13 mouse cellular contexts compared by ENCODE assay signal in genomic region chr17:10086132-10086531, GRCm38 (mm10).
A peak's percentile ranks its signal among the peaks of the same experiment; 100 is the strongest.
DNase-seq lines count a peak whose midpoint lies in the region; ATAC-seq and TF ChIP-seq lines count a peak whose summit lies in the region.
"Had no signal": no experiment of that assay in that cellular context is flagged by ENCODE, and none has a peak within 500 bp of the region (broad histone marks: within the 10 kb centered on the region; RNA-seq: fewer than 3 reads in every experiment).

No protein-coding gene starts in this region.

- intact Hi-C loops in gastrocnemius, adult 2 months (cut with DNase I): no loop called here
- intact Hi-C loops in left cerebral cortex, postnatal 4 days (cut with DNase I): no loop called here

- H3K27ac ChIP-seq in gastrocnemius, adult 2 months: no peak overlapping the region; the same call in 1 of the 2 replicates
- H3K27ac ChIP-seq in lung, embryonic 16.5 days (ENCODE audit: low read length): peak overlapping the region; percentile 47; the same call in 1 of the 2 replicates
- H3K27ac ChIP-seq: forebrain, embryonic 15.5 days; heart, embryonic 15.5 days; limb, embryonic 15.5 days had no signal

- peaks cover 2% of the 10 kb centered on the region for H3K27me3 ChIP-seq in Patski
- H3K27me3 ChIP-seq in lung, embryonic 16.5 days (ENCODE audit: control insufficient read depth, insufficient read depth, low read depth, low read length): no peaks in the 10 kb centered on the region
- H3K27me3 ChIP-seq: forebrain, embryonic 15.5 days; heart, embryonic 15.5 days; limb, embryonic 15.5 days had no signal

- 7% methylated on average over 2 of the region's 2 CpGs for WGBS in lung, embryonic 16.5 days

- CTCF ChIA-PET in Patski (lab: Charles Lee): no interaction called here

- H3K4me1 ChIP-seq in lung, embryonic 16.5 days (replicated peaks; ENCODE audit: control insufficient read depth, insufficient read depth, low read length): peaks cover 11% of the 10 kb centered on the region

- H3K4me3 ChIP-seq in gastrocnemius, adult 2 months: no peak overlapping the region
- H3K4me3 ChIP-seq in lung, embryonic 16.5 days (ENCODE audit: low read length): no peak overlapping the region
- H3K4me3 ChIP-seq: forebrain, embryonic 15.5 days; heart, embryonic 15.5 days; limb, embryonic 15.5 days had no signal

- ATAC-seq in Patski: no peak
- ATAC-seq in lung, embryonic 16.5 days (ENCODE audit: low read depth): peak; percentile 80
- ATAC-seq: forebrain, embryonic 15.5 days had no signal

- in situ Hi-C loops in Patski (cut with MboI; ENCODE audit: low pct_unique_long_range_greater_than_20kb): loop anchor here (10.0 kb wide), 1 partner anchor 229 kb away; the partner anchor contains the start of gene Qk

- H3K4me2 ChIP-seq in lung, embryonic 16.5 days (ENCODE audit: low read depth, low read length): no peak overlapping the region
- H3K4me2 ChIP-seq: forebrain, embryonic 15.5 days; heart, embryonic 15.5 days; limb, embryonic 15.5 days; midbrain, embryonic 11.5 days had no signal

- peak; percentile 21 for DNase-seq in gastrocnemius, postnatal 10 days
- DNase-seq in gastrocnemius, adult 2 months: no peak
- DNase-seq in left cerebral cortex, adult 18-20 months (ENCODE audit: low spot score in 2 of 2): peak; percentile 30 to 37
- DNase-seq in left cerebral cortex, postnatal 4 days: no peak
- peak; percentile 53 for DNase-seq in Patski (ENCODE audit: low read depth, low spot score)
- no peak for DNase-seq in cerebellum, adult 9-11 months
- DNase-seq in spleen, adult 18-20 months: no peak
- DNase-seq: embryo, embryonic 11 days had no signal

- no peaks in the 10 kb centered on the region for H3K36me3 ChIP-seq in lung, embryonic 16.5 days (ENCODE audit: control insufficient read depth, insufficient read depth, low read length)
- H3K36me3 ChIP-seq: forebrain, embryonic 15.5 days; heart, embryonic 15.5 days; limb, embryonic 15.5 days had no signal

- POLR2A ChIA-PET in Patski (lab: Charles Lee): no interaction called here

- TF ChIP-seq CTCF in gastrocnemius, adult 2 months (IDR thresholded peaks at IDR 0.05): no peak
- TF ChIP-seq CTCF in Patski (IDR thresholded peaks at IDR 0.05): no peak

- H3K9ac ChIP-seq in lung, embryonic 16.5 days (ENCODE audit: low read length): no peak overlapping the region
- H3K9ac ChIP-seq: forebrain, embryonic 15.5 days; heart, embryonic 15.5 days; limb, embryonic 15.5 days had no signal

- no peaks in the 10 kb centered on the region for H3K9me3 ChIP-seq in lung, embryonic 16.5 days (ENCODE audit: control insufficient read depth, low read length)
- H3K9me3 ChIP-seq: forebrain, embryonic 15.5 days; heart, embryonic 15.5 days; limb, embryonic 15.5 days had no signal

Comparison
In these comparisons a context has a peak if more than half of its experiments do, and no peak if none do; other contexts are left out.
1. DNase-seq: peak in gastrocnemius, postnatal 10 days (single experiment), left cerebral cortex, adult 18-20 months (2 of 2) and Patski (single experiment); none in gastrocnemius, adult 2 months (single experiment), left cerebral cortex, postnatal 4 days (single experiment), cerebellum, adult 9-11 months (single experiment) and spleen, adult 18-20 months (0 of 2).